Mouse (Mus musculus): ENCODE data around the gene Zmym5.
"Not testable (repeated sequence)": the region's sequence is repeated elsewhere in the genome, so short reads cannot be mapped to it uniquely, and the experiment has no call there.

Zmym5 gene

DNA sequence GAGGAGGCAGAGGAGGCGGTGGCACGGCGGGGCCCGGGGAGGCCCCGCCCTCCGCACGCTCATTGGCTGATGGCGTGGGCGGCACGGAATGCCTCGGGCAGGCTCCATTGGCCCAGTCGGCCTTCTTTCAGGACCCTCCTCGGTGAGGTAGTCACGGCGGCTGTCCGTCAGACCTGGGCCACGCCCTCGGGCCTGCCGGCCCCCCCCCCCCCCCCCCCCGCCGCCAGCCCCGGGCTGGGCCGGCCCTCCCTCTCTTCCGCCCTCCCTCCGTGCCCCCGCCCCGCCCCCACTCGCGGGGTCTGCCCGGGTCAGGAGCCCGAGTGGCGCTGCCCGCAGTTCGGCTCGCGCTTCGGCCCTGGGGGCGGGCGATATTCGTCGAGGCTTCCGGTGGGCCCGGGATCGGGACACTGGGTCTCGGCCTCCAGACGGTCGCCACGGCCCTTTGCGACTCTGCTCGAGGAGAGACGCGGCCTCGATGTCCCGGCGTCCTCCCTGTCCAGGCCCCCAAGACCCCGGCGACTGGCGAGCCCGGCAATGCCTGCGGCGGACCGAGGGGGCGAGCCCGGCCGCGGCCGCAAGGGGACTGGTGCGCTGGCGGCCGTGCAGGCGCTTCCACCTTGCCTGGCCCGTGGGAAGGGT lies at the start of gene Zmym5:
Gene Zmym5, minus strand, starts transcription at position 16 of the 639 bp plus-strand sequence.
- peak; percentile 72 to 78 for DNase-seq (ENCODE audit: low read depth in 2 of 2, low spot score in 2 of 2)

DNA sequence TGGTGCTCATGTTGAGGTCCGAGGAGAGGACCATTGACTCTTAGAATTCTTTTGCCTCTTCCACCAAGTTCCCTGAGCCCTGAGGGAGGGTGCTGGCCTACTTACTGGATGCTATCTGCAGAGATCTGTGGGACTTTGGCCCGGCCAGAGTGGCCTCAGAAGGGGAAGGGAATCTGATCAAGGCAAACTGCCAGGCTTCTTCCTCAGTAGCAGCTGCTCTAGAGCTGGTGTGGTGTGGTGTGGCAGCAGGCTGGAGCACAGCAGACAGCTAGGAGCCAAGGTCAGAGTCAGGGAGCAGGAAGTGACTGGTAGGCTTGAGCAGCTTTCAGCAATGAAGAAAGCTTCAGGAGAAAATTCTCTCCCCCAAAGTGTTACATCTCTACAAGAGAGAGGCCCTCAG lies 38.2 kb upstream of the Zmym5 start:
- no peak for DNase-seq (ENCODE audit: low read depth in 2 of 2, low spot score in 2 of 2)

DNA sequence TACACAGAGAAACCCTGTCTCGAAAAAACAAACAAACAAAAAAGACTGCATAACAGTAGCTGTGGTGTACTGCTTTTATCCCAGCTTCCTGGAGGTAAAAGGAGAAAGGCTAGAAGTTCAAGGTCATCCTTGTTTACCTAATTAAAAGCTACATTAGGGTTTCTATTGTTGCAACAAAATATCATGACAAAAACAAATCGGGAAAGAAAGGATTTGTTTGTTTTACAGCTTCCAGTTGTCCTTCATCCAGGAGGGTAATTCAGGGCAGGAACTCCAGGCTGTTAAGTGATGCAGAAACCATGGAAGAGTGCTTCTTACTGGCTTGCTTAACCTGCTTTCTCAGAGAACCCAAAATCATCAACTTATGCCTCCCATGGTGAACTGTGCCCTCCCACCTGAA lies 36.8 kb upstream of the Zmym5 start:
- no peak for DNase-seq (ENCODE audit: low read depth in 2 of 2, low spot score in 2 of 2)

DNA sequence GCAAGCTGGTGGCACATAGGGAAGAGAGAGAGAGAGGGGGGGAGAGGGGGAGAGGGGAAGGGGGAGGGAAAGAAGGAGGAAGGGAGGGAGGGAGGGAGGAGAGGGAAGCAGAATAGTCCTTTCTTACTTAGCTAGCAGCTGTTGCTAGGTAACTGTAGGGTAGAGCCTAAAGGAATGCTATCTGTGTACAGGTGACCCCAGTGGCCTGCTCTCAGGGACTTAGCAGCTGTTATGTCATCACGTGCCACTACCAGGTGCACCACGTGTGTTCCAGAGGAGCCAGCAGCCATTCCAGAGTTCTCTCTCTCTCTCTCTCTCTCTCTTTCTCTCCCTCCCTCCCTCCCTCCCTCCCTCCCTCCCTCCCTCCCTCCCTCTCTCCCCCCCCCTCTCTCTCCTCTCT lies 33.0 kb upstream of the Zmym5 start:
- no peak for DNase-seq (ENCODE audit: low read depth in 2 of 2, low spot score in 2 of 2)

DNA sequence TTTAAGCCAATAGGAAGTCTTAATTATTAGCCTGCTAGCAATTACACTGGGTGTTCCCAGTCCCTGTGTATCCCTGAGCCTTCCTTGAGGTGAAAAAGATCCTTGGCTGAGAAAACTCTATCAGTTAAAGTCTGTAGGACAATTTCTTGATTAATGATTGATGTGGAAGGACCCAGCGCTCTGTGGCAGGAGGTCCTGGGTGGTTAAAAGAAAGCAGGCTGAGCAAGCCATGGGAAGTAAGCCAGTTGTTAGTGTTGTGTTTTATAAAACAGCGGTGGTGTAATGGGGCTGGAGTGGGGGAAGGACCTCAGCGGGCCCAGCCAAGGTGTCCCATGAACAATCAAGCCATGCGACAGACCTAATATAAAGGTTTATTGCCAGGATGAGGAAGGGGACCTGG lies 32.5 kb upstream of the Zmym5 start:
- no peak for DNase-seq (ENCODE audit: low read depth in 2 of 2, low spot score in 2 of 2)

DNA sequence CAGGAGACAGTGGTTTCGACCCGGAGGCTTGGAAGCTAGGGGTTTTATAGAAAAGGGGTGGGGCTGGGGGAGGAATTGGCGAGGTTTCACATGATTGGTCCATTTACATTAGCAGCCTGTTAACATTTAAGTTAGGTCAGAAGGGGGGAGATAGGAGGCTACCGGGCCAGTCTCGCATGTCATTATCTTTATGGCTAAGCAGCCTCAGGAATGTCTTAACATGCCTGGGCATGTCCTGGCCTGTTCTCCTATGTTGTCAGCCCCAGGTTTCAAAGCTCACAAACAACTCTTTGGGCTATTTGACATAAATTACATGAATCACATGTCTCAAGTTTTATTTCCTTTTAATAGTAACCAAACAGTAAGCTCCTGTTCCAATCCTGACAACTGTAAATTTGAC lies 23.1 kb upstream of the Zmym5 start:
- not testable (repeated sequence) for DNase-seq (ENCODE audit: low read depth in 2 of 2, low spot score in 2 of 2)

DNA sequence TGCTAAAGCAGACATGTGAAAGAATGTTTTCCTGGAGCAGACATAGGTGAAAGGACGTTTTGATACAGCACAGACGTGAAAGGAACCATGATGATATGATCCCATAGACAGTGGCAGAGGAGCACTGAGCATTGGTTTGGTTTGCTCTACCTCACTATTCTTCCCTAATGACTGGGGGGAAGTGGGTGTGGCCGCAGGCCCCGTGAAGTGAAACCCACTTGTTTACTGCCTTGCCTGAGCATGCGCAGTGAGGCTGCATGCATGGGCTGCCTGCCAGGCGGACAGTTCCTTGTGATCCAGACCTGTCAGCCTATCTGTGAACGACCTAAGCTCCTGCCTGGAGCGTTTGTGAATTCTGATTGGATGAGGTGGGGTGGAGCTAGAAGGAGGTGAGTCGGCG lies 21.7 kb upstream of the Zmym5 start:
- DNase-seq (ENCODE audit: low read depth in 2 of 2, low spot score in 2 of 2) = not testable (repeated sequence)

DNA sequence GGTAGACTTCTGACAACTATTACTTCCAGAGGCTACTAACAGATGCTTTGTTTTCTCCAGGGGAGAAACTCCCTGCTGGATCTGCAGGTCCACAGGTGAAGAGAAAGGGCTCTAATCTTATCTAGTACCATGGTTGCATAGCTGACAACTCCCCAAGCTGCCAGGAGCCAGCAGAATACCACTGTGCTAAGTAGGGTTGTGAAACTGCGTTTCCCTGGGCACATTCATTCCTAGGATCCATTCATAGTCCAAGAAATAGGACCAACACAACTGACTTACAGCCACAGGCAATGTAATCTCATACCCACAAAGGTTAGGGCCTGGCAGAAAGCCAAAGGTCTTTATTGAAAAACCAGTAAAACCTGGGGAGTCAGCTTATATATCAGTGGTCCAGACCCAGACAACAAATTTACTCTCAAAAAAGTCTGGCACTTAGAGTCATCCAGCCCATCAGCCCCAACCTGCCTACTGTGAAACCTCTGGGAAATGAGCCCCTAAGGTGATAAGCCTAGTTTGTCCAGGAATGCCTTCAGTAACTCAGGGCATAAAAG lies 21.1 kb upstream of the Zmym5 start:
- no peak for DNase-seq (ENCODE audit: low read depth in 2 of 2, low spot score in 2 of 2)

DNA sequence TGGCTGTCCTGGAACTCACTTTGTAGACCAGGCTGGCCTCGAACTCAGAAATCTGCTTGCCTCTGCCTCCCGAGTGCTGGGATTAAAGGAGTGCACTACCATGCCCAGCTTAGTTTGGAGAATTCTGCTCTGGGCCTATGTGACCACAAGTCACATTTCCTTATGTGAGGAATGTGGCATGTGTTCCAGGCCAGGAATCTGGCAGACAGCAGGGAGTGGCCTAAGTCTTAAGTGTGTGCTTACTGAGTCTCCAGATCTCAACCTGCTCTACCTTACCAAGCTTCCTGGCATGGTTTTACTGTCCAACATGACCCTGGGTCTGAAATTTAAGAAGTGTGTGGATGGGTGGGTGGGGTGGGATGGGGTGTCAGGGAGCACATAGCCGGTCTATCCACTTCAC lies 20.6 kb upstream of the Zmym5 start:
- DNase-seq (ENCODE audit: low read depth in 2 of 2, low spot score in 2 of 2) = no peak

DNA sequence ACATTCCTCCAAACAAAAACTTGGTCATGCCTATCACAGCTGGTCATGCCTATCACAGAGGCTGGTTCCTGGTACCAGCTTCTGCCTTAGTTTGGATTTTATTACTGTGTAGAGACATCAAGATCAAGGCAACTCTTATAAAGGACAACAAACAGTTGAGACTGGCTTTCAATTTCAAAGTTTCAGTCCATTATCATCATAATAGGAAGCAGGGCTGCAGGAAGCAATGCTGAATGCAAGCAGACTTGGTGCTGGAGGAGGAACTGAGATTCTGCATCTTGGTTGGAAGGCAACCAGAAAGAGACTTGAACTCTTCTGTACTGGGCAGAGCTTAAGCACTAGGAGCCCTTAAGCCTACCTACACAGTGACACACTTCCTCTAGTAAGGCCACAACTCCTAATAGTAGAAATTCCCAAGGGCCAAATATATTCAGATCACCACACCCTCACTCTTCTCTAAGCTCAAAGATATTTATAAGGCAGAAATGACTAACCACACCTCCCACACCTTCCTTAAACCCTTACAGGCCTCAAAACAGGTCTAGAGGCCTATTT lies 19.1 kb upstream of the Zmym5 start:
- no peak for DNase-seq (ENCODE audit: low read depth in 2 of 2, low spot score in 2 of 2)

DNA sequence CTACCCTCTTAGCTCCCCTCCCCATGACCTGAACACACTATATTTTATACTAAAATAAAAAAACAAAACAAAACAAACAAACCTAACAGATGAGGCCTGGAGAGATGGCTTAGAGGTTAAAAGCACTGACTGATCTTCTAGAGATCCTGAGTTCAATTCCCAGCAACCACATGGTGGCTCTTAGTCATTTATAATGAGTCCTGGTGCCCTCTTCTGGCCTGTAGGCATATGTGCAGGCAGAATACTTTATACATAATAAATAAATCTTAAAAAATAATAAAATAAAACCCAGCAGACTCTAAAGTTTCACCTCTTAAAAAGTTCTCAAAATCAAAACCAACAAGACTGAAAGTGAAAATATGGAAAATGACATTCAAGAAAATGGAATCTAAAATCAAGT lies 13.0 kb upstream of the Zmym5 start:
- peak in 1 of 2 experiments; percentile 12 for DNase-seq (ENCODE audit: low read depth in 2 of 2, low spot score in 2 of 2)

DNA sequence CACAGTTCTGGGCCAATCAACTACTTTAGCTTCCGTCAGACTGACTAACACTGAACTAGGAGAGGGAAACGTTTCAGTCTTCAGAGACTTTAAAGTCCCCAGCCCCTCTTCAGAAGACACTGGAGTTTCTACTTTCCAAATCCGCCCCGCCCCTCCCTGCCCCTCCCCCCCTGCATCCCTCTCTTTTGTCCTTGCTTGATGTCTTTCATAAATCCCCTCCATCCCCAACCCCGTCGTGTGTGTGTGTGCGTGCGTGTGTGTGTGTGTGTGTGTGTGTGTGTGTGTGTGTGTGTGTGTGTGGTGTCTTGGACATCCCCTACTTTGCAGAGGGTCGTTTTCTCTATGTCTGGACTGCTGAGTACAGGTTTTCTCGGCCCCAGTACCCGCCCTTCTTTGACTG lies 6.1 kb upstream of the Zmym5 start:
- DNase-seq (ENCODE audit: low read depth in 2 of 2, low spot score in 2 of 2) = no peak

DNA sequence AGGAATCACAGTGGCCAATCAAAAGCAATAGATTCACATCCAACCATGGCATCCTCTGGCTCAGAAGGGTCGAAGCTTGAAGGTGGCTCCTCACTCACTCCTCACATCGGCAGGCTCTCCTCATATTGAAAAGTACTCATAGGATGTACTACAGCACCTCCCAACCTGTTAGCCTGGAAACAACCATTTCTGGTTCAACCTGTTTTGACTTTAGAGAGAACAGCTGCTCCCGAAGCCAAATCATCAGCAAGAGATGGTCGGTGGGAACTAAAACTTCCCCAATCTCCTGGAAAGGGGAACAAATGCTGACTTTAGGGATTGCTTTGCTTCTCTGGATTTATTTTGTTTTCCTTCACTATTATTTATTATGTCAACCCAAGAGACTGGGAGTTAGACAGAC lies 5.6 kb upstream of the Zmym5 start:
- no peak for DNase-seq (ENCODE audit: low read depth in 2 of 2, low spot score in 2 of 2)

DNA sequence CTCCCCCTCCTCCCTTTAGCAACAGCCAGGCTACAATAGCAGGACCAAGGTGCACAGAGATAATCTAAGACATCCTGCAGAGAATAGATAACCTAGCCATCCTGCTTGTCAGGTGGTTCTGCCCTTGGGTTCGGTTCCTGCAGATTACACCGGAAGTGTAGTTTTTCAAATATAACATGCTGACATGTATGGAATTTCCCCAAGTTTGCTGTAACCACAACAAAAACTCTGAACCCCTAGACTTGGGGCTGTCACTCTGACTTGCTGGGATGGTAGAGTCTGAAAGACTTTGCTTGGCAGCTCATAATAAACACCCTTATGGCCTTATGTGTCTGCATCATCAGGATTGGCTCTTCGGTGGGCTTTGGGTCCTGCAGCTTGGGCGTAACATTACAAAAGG lies 5.0 kb upstream of the Zmym5 start:
- no peak for DNase-seq (ENCODE audit: low read depth in 2 of 2, low spot score in 2 of 2)

DNA sequence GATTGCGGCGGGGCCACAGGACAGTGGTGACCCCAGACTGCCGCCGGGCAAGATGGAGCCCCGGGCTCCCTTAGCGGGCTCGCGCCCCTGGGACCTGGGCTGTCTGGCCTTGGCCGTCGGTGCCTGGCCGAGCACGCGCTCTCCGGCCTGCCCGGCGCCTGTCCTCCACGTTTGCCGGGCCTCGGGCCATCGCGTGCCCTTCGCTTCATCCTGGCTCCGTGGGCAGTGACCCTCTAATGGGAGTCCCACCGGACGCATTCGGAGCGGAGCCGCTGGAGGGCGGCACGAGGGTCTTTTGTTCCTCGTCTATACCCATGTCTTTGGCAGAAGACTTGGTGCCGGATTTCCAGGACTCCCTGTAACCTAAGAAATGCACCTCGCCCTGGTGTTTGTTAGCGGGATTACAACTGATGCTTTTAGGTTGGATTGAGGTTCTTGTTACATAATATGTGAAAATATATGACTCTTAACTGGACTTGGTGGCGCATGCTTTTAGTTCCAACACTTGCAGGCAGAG lies 1.1 kb upstream of the Zmym5 start:
- peak; percentile 82 to 89 for DNase-seq (ENCODE audit: low read depth in 2 of 2, low spot score in 2 of 2)

DNA sequence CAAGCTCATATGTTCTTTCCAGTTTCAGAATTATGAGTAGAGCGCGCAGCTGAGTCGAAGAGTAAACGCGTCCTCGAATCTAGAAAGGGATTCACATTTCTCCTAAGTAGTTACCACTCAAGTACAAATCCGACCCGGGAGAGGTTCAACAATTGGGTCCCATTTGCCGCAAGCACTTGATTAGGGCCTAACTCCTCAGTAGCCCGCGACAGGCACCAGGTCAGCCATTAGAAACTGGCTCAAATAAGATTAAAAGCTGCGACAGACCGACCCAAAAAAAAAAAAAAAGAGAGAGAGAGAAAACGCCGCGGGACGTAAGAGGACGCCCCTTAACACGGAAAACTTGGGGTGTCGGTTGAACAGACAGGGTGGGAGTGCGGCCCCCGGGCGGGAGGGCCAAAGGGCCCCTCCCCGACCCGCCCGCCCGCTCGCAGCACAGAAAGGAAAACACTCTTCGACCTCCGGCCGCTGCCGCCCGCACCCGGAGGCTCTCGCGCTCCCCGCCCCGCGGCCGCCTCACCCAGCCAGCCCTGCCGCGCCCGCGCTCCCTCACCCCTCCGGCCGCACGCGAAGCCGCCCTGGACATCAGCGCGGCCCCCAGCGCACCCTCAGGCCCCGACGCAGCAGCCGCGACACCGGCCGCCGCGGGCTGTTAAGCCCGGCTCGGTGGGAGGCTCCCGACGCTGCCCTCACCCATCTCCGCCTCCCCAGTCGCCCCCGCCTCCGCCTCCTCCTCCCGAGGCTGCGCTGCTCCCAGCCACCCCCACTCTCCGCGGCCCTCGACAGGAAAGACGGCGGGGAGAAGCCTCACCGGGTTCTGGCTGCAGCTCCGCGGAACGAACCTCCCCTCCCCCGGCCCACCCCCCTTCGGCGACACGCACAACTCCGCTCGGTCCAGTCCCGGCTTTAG lies 480 bp downstream of the Zmym5 start:
- DNase-seq (ENCODE audit: low read depth in 2 of 2, low spot score in 2 of 2) = peak; percentile 3 to 18

DNA sequence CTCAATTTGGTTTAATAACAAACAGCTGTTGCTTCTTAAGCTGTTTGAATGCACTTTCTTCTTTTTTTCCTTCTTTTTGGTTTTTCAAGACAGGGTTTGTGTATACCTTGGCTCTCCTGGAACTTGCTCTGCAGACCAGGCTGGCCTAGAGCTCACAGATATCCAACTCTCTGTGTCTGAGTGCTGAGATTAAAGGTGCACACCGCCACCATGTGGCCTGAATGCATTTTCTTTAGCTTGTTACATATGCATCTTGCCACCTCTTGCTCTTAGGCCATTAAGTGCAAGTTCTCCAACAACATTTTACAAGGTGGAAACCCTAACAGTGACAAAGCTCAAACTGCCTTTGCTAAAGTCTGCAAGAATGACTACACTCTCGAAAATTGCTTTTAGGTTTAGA lies 18.3 kb downstream of the Zmym5 start:
- DNase-seq (ENCODE audit: low read depth in 2 of 2, low spot score in 2 of 2) = peak; percentile 31 to 54

DNA sequence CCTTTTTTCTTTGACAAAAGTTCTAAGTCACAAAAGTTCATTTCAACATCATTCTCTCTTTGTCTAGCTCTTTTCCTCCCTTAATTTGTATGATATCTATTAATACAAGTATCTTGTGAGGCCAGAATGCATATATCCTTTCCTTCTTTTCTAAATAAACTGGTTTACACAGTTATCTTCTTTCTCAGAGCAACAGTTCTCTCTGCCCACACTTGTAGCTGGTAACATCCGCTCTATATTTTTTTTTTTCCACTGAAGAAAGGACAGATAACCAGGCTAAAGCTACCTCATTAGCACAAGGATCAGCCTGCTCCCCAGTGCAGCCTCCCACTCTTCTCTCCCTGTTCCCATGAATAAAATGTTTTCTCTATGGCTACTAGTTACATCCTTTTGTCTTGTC lies 26.9 kb downstream of the Zmym5 start:
- DNase-seq (ENCODE audit: low read depth in 2 of 2, low spot score in 2 of 2) = no peak

DNA sequence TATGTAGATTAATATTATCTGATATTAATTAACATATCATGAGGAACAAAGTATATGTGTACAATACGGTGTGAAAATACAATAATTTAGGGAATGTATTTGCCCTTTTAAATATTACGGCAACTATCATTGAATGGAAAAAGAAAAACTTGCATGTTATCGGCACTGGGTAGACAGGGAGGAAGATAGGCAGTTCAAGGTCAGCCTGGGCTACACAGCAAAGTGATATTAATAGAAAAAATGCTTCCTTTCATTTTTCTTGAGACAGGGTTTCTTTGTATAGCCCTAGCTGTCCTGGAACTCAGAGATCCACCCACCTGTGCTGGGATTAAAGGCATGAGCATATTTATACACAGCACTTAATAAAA lies 32.6 kb downstream of the Zmym5 start:
- no peak for DNase-seq (ENCODE audit: low read depth in 2 of 2, low spot score in 2 of 2)

DNA sequence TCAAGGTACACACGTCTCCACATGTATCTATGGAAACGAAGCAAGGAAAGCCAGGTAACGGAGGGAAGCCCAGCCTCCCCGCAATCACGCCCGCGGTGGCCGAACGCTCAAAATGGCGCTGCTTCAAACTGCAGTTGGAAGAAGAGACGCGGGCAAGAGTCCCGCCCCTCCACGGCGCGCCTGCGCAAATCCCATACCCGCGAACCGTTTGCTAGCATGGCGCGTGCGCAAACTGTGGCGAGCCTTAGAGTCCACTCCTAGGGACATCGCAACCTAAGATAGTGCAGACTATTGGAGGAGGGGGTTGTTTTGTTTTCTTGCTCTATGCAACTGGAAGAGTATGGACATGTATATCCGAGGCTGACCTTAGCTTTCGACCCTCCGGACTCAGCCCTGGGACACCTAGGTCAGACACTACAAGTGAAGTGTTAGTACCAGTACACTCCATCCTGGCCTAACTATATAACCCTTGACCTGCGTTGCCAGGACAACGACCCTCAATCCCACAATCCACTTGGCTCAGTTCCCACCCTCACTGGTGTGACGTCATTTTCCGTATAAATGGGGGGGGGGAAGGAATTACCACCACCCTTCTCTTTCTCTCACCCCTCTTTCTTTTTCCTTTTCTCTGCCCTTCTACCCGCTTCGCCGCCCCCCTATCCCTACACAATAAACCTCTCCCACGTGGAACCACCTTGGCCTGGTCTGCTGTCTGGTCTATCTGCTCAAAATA lies 33.1 kb downstream of the Zmym5 start, which contains the start of gene Pspc1:
Gene Pspc1, minus strand, starts transcription at position 117 of the 733 bp plus-strand sequence.
- DNase-seq (ENCODE audit: low read depth in 2 of 2, low spot score in 2 of 2) = peak; percentile 89 to 94

Measured in CD8-positive naive resting alpha-beta T cell, adult 2 months (primary cell).